Mouse (Mus musculus) hindbrain, embryonic 12.5 days (tissue): ENCODE measurements around the gene Tango6. TPM values are rescaled to one million over a fixed set of nuclear protein-coding genes. Genes with fewer than 3 reads are reported as not detected.
A peak's percentile ranks its signal among the peaks of the same experiment; 100 is the strongest.

Source experiments
- ATAC-seq: fragments of 200-750 bp; cut with Nextera tagmentation; 2 replicates; pipeline ENCODE4 v1.8.0; 2017; ENCODE audit warnings: moderate TSS enrichment; ENCODE audit not compliant: low FRiP score
- H3K27ac ChIP-seq: fragments of 300-500 bp; sonication (generic); 2 replicates; pipeline ENCODE4 v1.5.1; 2016; ENCODE audit warnings: mild to moderate bottlenecking
- H3K27me3 ChIP-seq: fragments of 300-500 bp; sonication (generic); 2 replicates; pipeline ENCODE4 v1.6.1; 2016; ENCODE audit warnings: mild to moderate bottlenecking
- H3K36me3 ChIP-seq: fragments of 300-500 bp; sonication (generic); 2 replicates; pipeline ENCODE4 v1.6.1; 2016; ENCODE audit warnings: mild to moderate bottlenecking
- H3K4me1 ChIP-seq: fragments of 300-500 bp; sonication (generic); 2 replicates; pipeline ENCODE4 v1.6.1; 2016
- H3K4me2 ChIP-seq: fragments of 300-500 bp; sonication (generic); replicated peaks from 2 replicates; pipeline ENCODE4 v1.6.1; 2016; ENCODE audit warnings: mild to moderate bottlenecking
- H3K4me3 ChIP-seq: fragments of 300-500 bp; sonication (generic); 2 replicates; pipeline ENCODE4 v1.5.1; 2016; ENCODE audit warnings: mild to moderate bottlenecking
- H3K9ac ChIP-seq: fragments of 300-500 bp; sonication (generic); 2 replicates; pipeline ENCODE4 v1.6.1; 2016; ENCODE audit warnings: mild to moderate bottlenecking, moderate library complexity
- H3K9me3 ChIP-seq: fragments of 300-500 bp; sonication (generic); replicated peaks from 2 replicates; pipeline ENCODE4 v1.6.1; 2016; ENCODE audit warnings: mild to moderate bottlenecking
- WGBS: fragments of 180-500 bp; shearing (Covaris S2); methylation state at CpG from one replicate; pipeline ENCODE4 v1.1.7; 2016; 5-methylcytosine and 5-hydroxymethylcytosine counted together
- polyA plus RNA-seq: library from polyadenylated mRNA; unstranded; fragments of >200 nt; fragmentation: Nextera tagmentation; extraction: Ambion mirVana; gene quantifications from 2 replicates; pipeline ENCODE4 v1.2.1, GENCODE M21; 2016

The Tango6 gene
- polyA plus RNA-seq, 1 experiment from 2014 or later: 10.3 TPM

DNA sequence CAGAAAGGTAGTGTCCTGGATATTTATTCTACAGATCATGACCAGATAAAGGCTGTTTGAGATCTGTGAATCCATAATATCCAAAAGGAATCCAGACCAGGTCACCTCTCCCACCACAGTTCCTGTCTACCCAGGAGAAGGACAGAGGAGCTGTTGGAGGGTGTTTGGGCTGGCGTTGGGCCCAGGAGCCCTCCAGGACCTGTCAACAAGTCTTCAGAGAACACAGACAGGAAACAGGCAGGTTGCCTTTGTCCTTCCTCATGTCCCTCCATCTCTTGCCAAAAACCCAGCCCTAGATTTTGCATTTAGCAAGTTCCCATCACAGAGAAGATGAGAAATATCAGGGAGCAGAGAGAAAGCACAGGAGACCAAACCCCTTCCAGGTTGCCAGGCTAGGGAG lies 152.0 kb downstream of the Tango6 start:
- Histone ChIP-seq H3K27me3 (no peaks in the 10 kb centered on the region), H3K9ac (no peak overlapping the region), H3K4me3 (no peak overlapping the region), H3K9me3 (no peaks in the 10 kb centered on the region), H3K36me3 (no peaks in the 10 kb centered on the region), H3K27ac (no peak overlapping the region), H3K4me2 (no peak overlapping the region), H3K4me1 (peaks cover 12% of the 10 kb centered on the region)
- 81% methylated on average over 1 of the region's 1 CpGs for WGBS
- no peak for ATAC-seq

DNA sequence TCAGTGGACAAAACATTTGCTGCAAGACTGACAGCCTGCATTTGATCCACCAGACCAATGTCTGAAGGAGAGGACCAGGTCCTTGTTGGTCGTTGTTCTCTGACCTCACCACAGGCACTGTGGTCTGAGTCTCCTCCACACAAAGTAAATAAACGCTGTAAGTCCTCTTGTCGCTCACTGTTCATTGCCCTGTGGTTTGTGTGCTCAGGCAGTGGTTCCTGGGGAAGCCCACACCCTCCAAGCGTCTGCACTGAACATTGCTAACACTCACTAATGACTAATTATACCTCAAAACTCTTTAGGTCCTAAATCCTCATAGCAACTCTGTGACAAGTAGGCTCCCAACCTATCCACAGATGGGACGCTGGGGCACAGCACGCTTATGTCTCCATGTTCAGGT lies 153.7 kb downstream of the Tango6 start:
- Histone ChIP-seq H3K27me3 (no peaks in the 10 kb centered on the region), H3K27ac (no peak overlapping the region), H3K4me1 (peaks cover 13% of the 10 kb centered on the region), H3K9me3 (no peaks in the 10 kb centered on the region), H3K4me3 (no peak overlapping the region), H3K4me2 (no peak overlapping the region), H3K36me3 (no peaks in the 10 kb centered on the region), H3K9ac (no peak overlapping the region)
- 88% methylated on average over 6 of the region's 6 CpGs for WGBS
- no peak for ATAC-seq

DNA sequence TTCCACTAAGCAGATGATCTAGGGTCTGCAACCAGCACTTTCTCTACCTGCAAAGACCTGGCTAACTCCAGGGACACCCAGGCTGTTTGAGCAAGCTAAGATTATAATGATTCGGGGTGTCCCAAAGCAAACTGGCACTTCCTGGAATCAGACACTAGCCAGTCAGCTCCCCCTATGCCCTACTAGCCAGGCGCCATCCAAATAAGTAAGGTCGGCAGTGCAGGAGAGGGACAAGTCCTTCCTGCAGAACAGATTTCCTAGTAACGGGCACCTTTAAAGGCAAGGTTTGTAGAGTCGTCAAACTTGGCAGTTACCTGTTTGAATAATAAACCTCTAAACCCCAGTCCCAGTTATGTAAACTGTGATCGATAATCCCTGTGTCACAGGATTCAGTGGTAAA lies 155.9 kb downstream of the Tango6 start:
- Histone ChIP-seq H3K4me3 (no peak overlapping the region), H3K9ac (no peak overlapping the region), H3K4me2 (no peak overlapping the region), H3K9me3 (no peaks in the 10 kb centered on the region), H3K27me3 (no peaks in the 10 kb centered on the region), H3K27ac (0 out of 2 replicates have a peak overlapping the region, but pooled peaks have one; percentile 62), H3K4me1 (peaks cover 13% of the 10 kb centered on the region), H3K36me3 (no peaks in the 10 kb centered on the region)
- ATAC-seq: no peak
- 85% methylated on average over 6 of the region's 6 CpGs for WGBS

DNA sequence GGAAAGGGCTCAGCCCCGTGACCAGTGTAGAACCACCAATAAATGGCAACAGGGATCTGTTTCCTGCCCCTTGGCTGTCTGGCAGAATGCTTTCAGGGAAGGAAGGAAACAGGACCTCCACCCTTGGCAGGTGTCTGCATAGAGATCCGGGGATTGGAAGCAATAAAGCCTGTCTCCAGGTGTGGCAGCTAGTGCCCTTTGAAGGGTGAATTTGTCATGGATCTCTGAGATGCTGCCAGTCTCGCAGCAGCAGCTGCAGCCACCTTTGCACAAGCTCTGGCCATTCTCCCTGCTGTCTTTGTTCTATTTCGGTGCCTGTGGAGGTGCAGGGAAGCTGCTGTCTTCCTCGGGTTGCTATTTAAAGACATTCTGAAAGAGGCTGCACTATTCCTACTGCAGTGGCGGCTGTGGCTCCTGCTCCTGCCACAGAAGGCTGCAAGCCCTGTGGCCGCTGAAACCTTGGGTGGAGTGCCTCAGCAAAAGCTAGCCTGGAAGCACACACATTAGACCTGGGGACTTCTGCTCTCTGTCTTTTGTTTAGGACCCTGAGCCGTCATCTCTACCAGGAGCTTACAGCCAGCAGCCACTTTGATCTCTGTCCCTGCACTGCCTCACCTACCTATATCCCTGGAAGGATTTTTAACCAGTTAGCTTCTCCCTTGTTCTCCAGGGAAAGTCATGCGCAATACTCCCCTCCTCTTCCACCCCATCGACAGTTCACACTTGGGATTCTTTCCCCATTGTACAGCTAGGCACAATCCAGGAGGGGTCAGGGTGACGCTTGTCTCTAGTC lies 156.5 kb downstream of the Tango6 start:
- no peaks in the 10 kb centered on the region for H3K27me3 ChIP-seq
- 0 out of 2 replicates have a peak overlapping the region, but pooled peaks have one; percentile 2 for H3K9ac ChIP-seq
- no peak for ATAC-seq
- H3K27ac ChIP-seq: peak overlapping the region; percentile 62; the same call in 1 of the 2 replicates
- WGBS: 43% methylated on average over 11 of the region's 11 CpGs
- no peak overlapping the region for H3K4me2 ChIP-seq
- H3K9me3 ChIP-seq: no peaks in the 10 kb centered on the region
- H3K4me3 ChIP-seq: no peak overlapping the region
- H3K36me3 ChIP-seq: no peaks in the 10 kb centered on the region
- H3K4me1 ChIP-seq: peaks cover 13% of the 10 kb centered on the region

DNA sequence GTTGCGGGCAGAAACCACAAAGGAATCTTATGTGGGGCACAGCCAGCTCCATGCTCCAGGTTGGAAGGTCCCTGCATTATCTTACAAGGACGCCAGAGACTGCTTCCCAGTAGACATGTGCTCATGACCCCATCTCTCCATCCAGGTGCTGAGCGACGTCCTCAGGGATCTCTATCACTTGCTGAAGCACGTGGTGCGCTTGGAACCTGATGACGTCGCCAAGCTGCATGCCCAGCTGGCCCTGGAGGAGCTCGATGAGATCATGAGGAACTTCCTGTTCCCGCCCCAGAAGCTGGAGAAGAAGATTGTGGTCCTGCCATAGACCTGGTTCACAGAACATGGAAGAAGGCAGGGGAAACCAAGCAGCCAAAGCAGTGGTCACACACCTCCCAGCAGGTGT lies 167.2 kb downstream of the Tango6 start:
- WGBS: 84% methylated on average over 10 of the region's 10 CpGs
- ATAC-seq: no peak
- H3K4me2 ChIP-seq: no peak overlapping the region

DNA sequence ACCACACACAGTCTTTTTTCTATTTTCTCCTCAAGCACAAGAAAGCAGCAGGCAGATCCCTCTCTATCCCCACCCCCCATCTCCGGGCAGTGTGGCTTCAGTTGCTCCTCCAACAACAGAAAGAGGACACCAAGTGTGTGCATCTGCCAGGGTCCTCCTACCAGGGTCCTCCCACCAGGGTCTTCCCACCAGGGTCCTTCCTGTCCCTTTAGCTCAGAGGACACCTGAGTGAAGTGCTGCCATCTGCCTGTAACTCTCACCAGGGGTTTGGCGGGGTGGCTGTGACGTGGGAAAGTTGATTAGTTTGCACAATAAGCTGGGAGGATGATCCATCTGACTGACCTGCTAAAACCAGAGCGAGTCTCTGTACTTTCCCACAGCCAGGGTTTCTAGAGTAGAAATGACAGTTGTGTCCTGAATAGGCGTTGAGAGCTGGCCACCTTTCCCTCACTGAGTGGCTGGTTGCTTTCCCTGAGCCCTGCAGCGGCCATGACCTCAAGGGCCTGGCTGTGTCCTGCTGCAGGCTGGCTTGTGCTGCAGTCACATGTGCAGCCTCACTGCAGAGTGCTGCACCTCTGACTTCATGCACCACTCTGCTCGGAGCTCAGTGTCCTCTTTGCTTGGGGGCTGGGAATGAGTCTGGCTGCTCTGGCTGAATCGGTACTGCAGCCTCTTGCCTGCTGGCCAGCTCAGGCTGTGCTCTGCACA lies 171.8 kb downstream of the Tango6 start:
- 43% methylated on average over 8 of the region's 8 CpGs for WGBS
- Histone ChIP-seq H3K4me3 (no peak overlapping the region), H3K9ac (no peak overlapping the region), H3K27ac (no peak overlapping the region), H3K4me1 (peaks cover 6% of the 10 kb centered on the region; the same call in 1 of the 2 replicates), H3K9me3 (no peaks in the 10 kb centered on the region), H3K4me2 (no peak overlapping the region), H3K36me3 (peaks cover 5% of the 10 kb centered on the region; the same call in 1 of the 2 replicates), H3K27me3 (no peaks in the 10 kb centered on the region)
- ATAC-seq: no peak

More for the DNA sequence above, 167.2 kb downstream of the Tango6 start:
- Histone ChIP-seq H3K4me3 (no peak overlapping the region), H3K27ac (no peak overlapping the region), H3K9ac (no peak overlapping the region), H3K27me3 (no peaks in the 10 kb centered on the region), H3K4me1 (peaks cover 6% of the 10 kb centered on the region; the same call in 1 of the 2 replicates), H3K36me3 (peaks cover 5% of the 10 kb centered on the region; the same call in 1 of the 2 replicates), H3K9me3 (no peaks in the 10 kb centered on the region)

DNA sequence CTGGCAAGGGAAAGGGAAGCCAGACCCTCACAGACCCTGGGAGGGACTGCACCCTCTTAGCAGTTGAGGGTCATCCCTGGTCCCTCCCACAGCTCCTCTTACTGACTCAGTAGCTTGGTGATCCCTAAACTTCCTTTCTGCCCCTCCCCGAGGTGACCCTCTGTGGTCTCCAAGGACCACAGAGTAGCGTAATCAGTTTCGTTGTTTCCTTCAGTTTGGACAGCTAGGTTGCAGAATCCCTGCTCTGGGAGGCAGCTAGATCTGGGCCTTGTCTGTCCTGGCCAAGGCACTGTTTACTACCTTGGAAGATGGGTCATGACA lies 172.3 kb downstream of the Tango6 start:
- no peaks in the 10 kb centered on the region for H3K9me3 ChIP-seq
- no peak overlapping the region for H3K27ac ChIP-seq
- no peak overlapping the region for H3K4me2 ChIP-seq
- no peak overlapping the region for H3K4me3 ChIP-seq
- ATAC-seq: no peak
- H3K4me1 ChIP-seq: peaks cover 6% of the 10 kb centered on the region; the same call in 1 of the 2 replicates
- 74% methylated on average over 3 of the region's 3 CpGs for whole genome bisulfite sequencing
- no peak overlapping the region for H3K9ac ChIP-seq
- H3K27me3 ChIP-seq: no peaks in the 10 kb centered on the region
- peaks cover 4% of the 10 kb centered on the region; the same call in 1 of the 2 replicates for H3K36me3 ChIP-seq

DNA sequence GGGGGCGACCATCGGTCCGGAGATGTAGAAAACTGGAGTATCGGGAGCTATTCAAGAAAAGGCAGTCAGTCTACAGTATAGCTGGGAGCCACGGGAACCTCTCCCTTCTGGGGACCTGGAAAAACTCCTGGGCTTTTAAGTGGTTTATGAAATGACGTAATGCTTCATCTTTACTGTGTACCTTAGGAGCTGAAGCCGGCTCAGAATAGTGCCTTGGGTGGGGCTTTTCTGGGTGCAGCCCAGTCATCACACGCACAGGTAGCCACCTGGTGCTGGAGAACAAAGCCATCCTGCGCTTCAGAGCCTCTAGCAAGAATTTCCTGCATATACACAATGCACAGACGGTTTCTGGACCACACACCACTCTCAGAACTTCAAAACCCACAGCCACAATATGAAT lies 180.0 kb downstream of the Tango6 start:
- WGBS: 90% methylated on average over 10 of the region's 10 CpGs
- Histone ChIP-seq H3K9me3 (no peaks in the 10 kb centered on the region), H3K27me3 (peaks cover 4% of the 10 kb centered on the region; the same call in 1 of the 2 replicates), H3K4me3 (no peak overlapping the region), H3K4me2 (no peak overlapping the region), H3K27ac (no peak overlapping the region), H3K4me1 (peaks cover 4% of the 10 kb centered on the region; the same call in 1 of the 2 replicates), H3K9ac (no peak overlapping the region), H3K36me3 (no peaks in the 10 kb centered on the region)
- ATAC-seq: no peak

DNA sequence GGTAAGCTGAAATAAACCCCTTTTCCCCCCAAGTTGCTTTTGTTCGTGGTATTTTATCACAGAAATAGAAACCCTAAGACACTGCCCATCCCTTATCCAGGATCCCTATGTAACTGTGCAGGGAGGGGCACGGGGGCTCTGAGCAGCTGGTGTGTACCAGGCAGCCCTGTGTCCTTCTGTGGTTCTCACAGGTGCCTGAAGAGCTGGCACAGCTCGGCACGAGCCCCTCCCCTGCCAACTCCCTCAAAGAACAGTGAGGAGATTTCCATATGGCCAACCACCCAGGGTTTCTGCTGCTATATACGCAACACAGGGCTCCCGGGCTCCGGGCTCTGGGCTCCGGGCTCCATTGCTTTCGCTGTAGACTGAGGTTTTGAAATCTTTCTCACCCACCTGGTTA lies 182.5 kb downstream of the Tango6 start:
- no peaks in the 10 kb centered on the region for H3K9me3 ChIP-seq
- WGBS: 80% methylated on average over 9 of the region's 9 CpGs
- no peak for ATAC-seq

DNA sequence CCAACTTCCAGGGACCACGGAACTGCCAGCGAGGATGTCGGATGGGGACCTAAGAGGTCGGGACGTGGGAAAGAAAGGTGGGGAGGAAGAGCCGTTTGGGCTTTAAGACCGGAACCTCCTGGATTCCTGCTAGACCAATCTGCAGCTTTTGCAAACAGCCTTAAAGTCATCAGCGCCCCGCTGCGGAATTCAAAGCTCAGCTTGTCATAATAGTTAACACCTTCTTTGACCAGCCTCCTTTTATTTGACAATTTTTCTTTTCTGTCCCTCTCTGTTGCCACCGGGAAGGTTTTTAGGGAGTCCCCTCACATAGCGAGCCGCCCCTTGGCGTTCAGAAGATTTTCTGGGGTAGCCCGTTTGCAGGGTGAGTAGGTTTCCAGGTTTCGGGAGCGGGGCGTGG lies 187.2 kb downstream of the Tango6 start, which contains the start of gene Has3:
TSS of gene Has3 (plus strand) at position 192 of the 400 bp plus-strand sequence.
- Histone ChIP-seq H3K4me3 (peak within 1 kb of the TSS; percentile 53), H3K9ac (peak within 1 kb of the TSS; percentile 66), H3K4me1 (peaks cover 26% of the 10 kb centered on the region), H3K36me3 (0 out of 2 replicates have a peak, but pooled peaks cover 6% of the 10 kb centered on the region), H3K27me3 (peaks cover 65% of the 10 kb centered on the region), H3K4me2 (peak within 1 kb of the TSS; percentile 95), H3K27ac (0 out of 2 replicates have a peak within 1 kb of the TSS, but pooled peaks have one; percentile 30), H3K9me3 (no peaks in the 10 kb centered on the region)
- 0% methylated on average over 18 of the region's 18 CpGs for WGBS
- no peak for ATAC-seq

More for the DNA sequence above, 182.5 kb downstream of the Tango6 start:
- H3K36me3 ChIP-seq: no peaks in the 10 kb centered on the region
- H3K27me3 ChIP-seq: peaks cover 25% of the 10 kb centered on the region
- no peak overlapping the region for H3K4me3 ChIP-seq
- no peak overlapping the region for H3K4me2 ChIP-seq
- no peak overlapping the region for H3K27ac ChIP-seq
- H3K4me1 ChIP-seq: peaks cover 7% of the 10 kb centered on the region; the same call in 1 of the 2 replicates
- H3K9ac ChIP-seq: no peak overlapping the region

DNA sequence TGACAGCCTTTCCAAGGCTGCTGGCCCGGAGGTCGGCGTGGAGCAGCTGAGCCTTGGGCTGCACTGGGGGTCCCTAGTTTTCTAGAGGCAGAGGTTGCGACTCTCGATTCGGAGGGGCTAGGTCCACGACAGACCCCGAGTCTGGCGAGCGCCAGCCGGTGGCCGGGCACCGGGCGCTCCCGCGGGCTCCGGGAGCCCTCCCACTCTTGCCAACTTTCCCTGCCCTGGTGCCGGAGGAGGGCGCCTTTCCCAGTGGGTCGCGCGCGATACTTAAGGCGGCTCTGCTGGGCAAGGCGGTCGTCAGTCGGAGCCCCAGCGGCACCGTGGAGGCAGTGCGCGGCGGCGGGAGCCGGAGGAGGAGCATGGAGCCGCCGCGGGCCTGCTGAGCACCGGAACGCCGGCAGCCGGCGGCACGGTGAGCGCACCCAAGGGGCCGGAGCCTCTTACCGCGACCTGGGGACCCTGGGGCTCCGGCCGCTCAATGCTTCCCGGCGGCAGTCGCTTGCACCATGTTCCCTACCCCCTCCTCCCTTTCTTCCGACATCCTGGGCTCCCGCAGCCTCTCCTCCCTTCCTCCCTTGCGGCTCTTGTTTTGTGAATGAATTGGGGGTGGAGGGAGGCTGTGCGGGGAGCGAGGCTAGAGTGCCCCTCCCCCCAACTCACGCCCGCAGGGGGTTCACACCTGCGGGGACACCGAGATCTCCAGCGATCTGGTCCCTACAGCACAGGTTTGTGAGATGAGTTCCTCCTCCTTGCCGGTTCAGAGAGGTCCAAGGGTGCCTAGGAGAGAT lies 187.9 kb downstream of the Tango6 start:
- peak overlapping the region; percentile 53 for H3K4me3 ChIP-seq
- peak overlapping the region; percentile 66 for H3K9ac ChIP-seq
- ATAC-seq: peak; percentile 69
- H3K27me3 ChIP-seq: peaks cover 65% of the 10 kb centered on the region
- H3K4me1 ChIP-seq: peaks cover 26% of the 10 kb centered on the region
- no peaks in the 10 kb centered on the region for H3K9me3 ChIP-seq
- H3K27ac ChIP-seq: 0 out of 2 replicates have a peak overlapping the region, but pooled peaks have one; percentile 30
- WGBS: under 1% methylated on average over 57 of the region's 63 CpGs
- peak overlapping the region; percentile 95 for H3K4me2 ChIP-seq
- 0 out of 2 replicates have a peak, but pooled peaks cover 8% of the 10 kb centered on the region for H3K36me3 ChIP-seq
